Mouse (Mus musculus): ENCODE data around the gene Gm11172.

The Gm11172 gene

DNA sequence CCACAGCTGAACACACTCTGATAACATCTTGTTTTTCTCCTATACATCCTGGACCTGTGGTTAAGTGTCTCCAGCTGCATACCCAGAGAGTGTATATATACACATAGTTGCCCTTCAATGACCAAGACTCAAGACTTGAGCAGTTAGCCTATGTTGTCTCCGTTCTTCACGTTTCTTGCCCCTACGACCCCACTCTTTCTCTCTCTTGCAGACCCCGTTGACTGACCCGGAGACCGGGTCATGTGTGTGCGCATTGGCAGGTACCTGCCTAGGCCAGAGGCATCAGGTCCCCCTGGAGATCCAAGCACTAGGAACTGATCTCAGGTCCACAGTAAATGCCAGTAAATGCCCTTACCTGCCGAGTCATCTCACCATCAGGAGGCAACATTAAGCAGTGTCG is 14.6 kb downstream of the Gm11172 start:
- in situ Hi-C loops (cut with MboI; ENCODE audit: unreplicated experiment in 2 of 2), result no loop called here

DNA sequence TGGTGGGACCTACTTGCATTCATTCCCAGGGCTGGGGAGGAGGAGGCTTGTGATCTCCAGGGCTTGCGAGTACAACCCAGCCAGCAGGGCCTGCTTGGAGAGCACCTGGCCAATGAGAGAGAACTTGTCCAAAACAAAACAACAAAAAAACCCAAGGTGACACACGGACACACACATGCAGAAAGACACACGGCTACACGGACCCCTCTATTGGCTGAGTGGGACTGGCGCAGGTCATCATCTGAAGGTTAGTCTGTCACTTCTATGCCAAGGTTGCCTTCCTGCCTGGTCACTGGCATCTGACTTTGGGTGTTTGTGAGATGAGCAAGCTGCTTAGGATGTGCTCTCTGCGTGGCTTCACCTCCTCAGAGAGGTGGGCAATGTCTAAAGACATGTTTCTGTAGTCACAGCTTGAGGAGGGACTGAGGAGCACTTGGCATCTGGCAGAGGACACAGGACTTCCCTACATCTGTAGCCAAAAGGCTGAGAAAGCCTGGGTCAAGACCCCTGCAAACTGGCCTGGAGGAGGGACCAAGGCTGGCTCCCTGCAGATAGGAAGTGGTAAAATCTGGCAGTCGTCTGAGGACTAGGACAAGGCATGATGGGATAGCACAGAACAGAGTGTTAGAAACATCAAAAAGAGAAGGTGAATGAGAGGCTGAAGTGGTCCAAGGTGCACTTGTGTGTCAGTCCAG is 15.2 kb downstream of the Gm11172 start:
- in situ Hi-C loops (cut with MboI; ENCODE audit: unreplicated experiment in 2 of 2), result no loop called here

GRCm38 (mm10) chr16:10828461-10828805 is 15.7 kb downstream of the Gm11172 start:
- in situ Hi-C loops (cut with MboI; ENCODE audit: unreplicated experiment in 2 of 2), result no loop called here

DNA sequence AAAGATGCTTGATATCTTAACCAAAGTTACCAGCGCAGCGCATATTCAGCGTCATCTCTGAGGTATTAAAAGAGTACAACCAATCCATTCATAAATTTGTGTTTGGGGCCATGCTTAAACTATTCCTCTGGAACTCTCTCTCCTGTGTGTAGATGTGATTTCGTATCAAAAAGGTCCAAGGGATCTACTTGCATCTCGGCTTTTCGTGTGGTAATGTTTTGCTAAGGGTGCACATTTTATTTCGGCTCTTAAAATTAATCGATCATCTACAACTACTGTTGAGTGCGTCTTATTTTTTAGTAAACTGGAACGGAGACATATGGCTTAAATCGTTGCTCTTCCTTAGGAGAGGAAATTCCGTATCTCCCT is 21.8 kb downstream of the Gm11172 start:
- in situ Hi-C loops (cut with MboI; ENCODE audit: unreplicated experiment in 2 of 2), result no loop called here

DNA sequence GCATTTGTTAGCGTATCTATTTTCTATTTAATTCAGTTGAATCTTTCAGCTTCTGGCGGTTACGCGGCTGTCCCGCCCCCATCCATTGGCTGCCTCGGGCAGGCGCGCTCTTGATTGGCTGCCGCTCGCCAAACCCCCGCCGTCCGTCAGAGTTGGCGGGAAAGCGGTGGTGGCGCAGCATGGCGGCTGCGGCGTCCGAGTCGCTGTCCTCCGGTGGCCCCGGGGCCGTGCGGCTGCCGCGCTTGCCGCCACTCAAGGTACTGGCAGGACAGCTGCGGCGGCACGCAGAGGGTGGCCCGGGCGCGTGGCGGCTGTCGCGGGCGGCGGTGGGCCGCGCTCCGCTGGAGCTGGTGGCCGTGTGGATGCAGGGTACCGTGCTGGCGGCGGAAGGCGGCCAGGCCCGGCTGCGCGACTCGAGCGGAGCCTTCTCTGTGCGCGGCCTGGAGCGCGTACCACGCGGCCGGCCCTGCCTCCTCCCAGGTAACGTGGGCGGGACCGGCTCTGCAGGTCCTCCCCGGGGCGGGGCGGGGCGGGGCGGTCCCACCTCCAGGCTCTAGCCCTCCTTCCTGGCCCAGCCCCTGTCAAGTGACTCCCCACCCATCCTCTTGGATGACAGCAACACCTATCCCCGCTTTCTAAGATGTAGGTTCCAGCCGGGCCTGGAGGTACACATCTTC is 22.3 kb downstream of the Gm11172 start, which contains the start of gene Rmi2:
Rmi2 (plus strand) TSS at position 149 of the 677 bp plus-strand sequence.
- in situ Hi-C loops (cut with MboI; ENCODE audit: unreplicated experiment in 2 of 2), result no loop called here

DNA sequence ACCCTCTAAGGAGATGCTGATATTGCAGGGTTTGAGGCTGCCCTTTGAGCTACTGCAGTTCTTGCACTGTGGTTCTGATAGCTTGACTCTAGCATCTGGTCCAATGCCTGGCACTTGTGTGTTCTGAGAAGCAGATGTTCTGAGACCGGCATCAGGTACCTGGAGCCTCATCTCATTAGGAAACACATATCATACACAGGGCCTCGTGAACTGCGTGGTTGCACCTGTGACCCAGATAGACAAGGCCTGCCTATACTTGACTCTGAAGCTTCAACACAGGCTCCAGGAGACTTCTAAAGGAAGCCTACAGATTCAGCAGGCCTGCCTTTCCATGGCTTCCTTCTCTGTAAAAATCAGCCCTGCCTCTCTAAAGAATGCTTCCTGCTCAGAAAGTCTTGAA is 23.7 kb downstream of the Gm11172 start:
- in situ Hi-C loops (cut with MboI; ENCODE audit: unreplicated experiment in 2 of 2), result no loop called here

- in situ Hi-C loops (cut with MboI; ENCODE audit: unreplicated experiment in 2 of 2), result no loop called here
Measured at GRCm38 (mm10) chr16:10837250-10837649, 24.5 kb downstream of the Gm11172 start.

GRCm38 (mm10) chr16:10837903-10838302 is 25.2 kb downstream of the Gm11172 start:
- in situ Hi-C loops (cut with MboI; ENCODE audit: unreplicated experiment in 2 of 2), result no loop called here

DNA sequence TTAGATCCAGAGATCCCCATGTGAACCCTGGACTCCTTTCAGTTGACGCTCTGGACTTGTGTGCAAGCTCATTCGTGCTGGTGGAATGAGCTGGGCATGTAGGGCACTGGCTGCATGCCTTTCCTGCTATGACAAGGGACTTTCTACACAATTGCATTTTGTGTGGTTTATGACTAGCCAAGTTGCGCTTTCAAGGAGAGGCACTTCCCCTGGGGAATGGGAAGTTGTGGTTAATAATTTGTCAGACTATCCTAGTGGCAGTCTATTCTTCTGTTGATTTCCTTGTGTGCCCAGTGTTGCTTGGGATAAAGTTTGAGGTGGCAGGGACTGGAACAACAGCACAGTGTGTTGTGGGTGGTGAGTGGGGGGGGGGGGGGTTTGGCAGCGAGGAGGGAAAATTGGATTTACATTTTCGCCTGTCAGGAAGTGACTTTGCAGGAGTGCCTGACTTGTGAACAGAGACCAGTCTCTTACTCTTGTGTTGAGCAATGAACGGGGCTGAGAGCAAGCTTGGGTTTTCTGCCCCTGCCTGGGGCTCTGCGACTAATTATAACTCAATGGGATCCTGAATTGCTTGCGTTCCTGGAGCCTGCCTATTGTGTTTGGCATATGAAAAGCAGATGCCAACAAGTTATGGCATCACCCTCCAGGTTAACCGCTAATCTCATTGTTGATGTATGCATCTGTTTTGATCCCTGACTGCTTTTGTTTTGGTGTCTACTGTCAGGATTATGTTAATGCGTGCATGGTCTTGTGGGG is 26.0 kb downstream of the Gm11172 start:
- in situ Hi-C loops (cut with MboI; ENCODE audit: unreplicated experiment in 2 of 2), result no loop called here

DNA sequence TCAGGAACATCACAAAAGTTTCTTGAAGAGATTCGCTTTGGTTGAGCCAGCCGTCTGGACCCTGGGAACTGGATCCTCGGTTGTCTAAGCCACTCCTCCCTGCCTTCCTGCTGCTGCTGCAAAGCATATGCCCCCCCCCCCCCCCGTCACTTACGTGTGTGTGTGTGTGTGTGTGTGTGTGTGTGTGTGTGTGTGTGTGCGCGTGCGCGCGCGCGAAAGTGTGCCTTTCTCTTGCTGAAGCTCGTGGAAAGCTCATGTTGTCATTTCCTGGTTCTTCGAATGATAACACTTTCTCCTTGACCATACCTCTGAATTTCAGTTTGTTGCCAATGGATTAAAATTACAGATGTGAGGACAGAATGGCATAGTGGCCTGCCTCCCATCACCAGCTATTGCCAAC is 27.3 kb downstream of the Gm11172 start:
- in situ Hi-C loops (cut with MboI; ENCODE audit: unreplicated experiment in 2 of 2), result loop anchor here in 1 of 2 experiments (5.0 kb wide), 2 partner anchors 48 to 198 kb away; partner anchors contain the start of gene Prm3

DNA sequence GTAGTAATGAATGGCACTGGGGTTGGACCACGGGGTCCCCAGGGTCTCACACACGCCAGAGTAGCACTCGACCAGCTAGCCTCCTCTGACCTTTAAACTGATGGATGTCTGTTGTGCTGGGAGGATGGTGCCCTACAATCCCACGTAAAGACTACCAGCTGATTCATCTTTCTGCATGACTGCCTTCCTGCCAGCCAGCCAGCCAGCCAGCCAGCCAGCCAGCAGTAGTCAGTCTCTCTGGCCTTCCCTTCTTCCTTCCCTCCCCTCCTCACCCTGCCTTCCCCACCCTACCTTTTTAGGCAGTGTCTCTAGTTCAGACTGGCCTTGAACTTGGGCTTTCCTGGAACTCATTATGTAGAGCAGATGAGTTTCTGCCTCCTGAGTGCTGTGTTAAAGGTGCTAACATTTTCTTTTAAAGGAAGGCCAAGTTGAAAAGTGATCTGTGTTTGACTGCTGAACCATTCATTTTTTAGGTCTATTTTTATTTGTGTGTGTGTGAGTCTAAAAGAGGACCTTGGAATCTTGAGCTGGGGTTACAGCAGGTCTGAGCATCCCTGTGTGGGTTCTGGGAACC is 29.7 kb downstream of the Gm11172 start:
- in situ Hi-C loops (cut with MboI; ENCODE audit: unreplicated experiment in 2 of 2), result loop anchor here in 1 of 2 experiments (5.0 kb wide), 2 partner anchors 50 to 200 kb away; partner anchors contain the start of gene Prm3

DNA sequence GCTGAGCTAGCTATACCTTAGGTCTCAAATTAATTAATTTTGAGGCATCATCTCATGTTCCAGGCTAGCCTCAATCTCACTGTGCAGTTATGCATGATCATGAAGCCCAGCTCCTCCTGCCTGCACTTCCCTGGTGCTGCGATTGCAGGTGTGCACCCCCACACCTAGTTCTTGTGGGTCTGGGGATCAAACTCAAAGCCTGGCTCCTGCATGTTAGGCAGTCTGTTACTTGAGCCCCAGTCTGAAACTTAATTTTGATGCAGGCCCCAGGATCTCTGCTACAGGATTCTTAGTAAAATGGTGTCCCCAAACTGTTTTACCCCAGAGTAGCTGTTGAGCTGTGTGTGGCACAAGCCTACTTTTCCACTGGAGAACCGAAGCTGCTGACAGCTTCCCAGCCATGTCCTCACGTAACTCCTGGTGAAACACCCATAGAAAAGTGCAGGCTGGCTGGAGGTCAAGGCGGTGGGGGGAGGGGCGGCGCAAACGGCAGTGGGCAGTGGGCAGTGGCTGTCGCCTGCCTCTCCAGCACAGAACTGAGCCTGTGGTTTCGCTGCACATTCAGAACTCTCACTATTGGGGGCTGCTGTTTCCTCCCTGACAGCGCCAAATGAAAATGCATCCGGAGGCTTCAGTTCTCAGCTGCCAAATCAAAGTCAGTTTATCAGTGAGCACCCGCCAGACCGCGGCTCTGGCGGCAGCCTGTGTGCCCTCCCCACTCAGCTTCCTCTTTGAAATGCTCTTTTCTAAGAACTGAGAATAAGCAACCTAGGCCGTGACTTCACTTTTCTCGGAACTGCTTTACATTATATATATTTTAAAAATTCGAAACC is 31.0 kb downstream of the Gm11172 start:
- in situ Hi-C loops (cut with MboI; ENCODE audit: unreplicated experiment in 2 of 2), result loop anchor here in 1 of 2 experiments (5.0 kb wide), 2 partner anchors 51 to 201 kb away; partner anchors contain the start of gene Prm3

- in situ Hi-C loops (cut with MboI; ENCODE audit: unreplicated experiment in 2 of 2), result loop anchor here in 1 of 2 experiments (5.0 kb wide), 2 partner anchors 52 to 202 kb away; partner anchors contain the start of gene Prm3
Measured at GRCm38 (mm10) chr16:10844319-10844670, 31.6 kb downstream of the Gm11172 start.

DNA sequence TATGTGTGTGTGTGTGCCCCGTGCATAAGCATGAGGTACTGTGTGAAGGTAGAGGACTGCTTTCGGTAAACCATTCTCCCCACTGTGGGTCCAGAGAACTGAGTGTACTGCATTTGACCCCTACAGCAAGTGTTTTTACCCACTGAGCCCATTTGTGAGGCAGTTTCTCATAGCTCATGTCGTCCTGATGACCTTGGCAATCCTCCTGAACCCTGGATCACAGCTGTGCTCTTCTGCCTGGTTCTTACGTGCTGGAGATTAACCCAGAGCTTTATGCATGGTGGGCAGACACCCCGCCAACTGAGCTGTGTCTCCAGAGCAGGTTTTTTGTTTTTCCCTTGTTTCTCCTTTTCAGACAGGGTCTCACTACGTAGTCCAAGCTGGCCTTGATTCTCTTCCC is 33.2 kb downstream of the Gm11172 start:
- in situ Hi-C loops (cut with MboI; ENCODE audit: unreplicated experiment in 2 of 2), result loop anchor here in 1 of 2 experiments (5.0 kb wide), 3 partner anchors 59 to 274 kb away; partner anchors contain the start of genes Socs1 and Tnp2

- in situ Hi-C loops (cut with MboI; ENCODE audit: unreplicated experiment in 2 of 2), result loop anchor here in 1 of 2 experiments (5.0 kb wide), 3 partner anchors 59 to 274 kb away; partner anchors contain the start of genes Socs1 and Tnp2
Measured at GRCm38 (mm10) chr16:10846503-10846902, 33.8 kb downstream of the Gm11172 start.

GRCm38 (mm10) chr16:10849965-10850861 is 37.5 kb downstream of the Gm11172 start:
- in situ Hi-C loops (cut with MboI; ENCODE audit: unreplicated experiment in 2 of 2), result loop anchor here (5.0 to 25.0 kb wide), 5 partner anchors 63 to 575 kb away; partner anchors contain the start of genes Nubp1 (in 1 of the 2), Socs1 (in 1 of the 2) and Tnp2 (in 1 of the 2)

GRCm38 (mm10) chr16:10850905-10851304 is 38.2 kb downstream of the Gm11172 start:
- in situ Hi-C loops (cut with MboI; ENCODE audit: unreplicated experiment in 2 of 2), result loop anchor here in 1 of 2 experiments (10.0 to 25.0 kb wide), 2 partner anchors 439 to 576 kb away; partner anchors contain the start of gene Nubp1

- in situ Hi-C loops (cut with MboI; ENCODE audit: unreplicated experiment in 2 of 2), result loop anchor here in 1 of 2 experiments (10.0 to 25.0 kb wide), 2 partner anchors 440 to 577 kb away; partner anchors contain the start of gene Nubp1
Measured at GRCm38 (mm10) chr16:10852216-10852615, 39.5 kb downstream of the Gm11172 start.

Data from v-Abl transformed pro-B cells (cell line).